Mouse (Mus musculus): Measurements from ENCODE around the gene Sobp. TPM values are rescaled to one million over a fixed set of nuclear protein-coding genes. Genes with fewer than 3 reads are reported as not detected.

Sobp gene
- polyA plus RNA-seq, 1 experiment from 2014 or later, result 15.6 TPM

- Histone ChIP-seq H3K4me1 (replicated peaks) (peaks cover 46% of the 10 kb centered on the region), H3K27ac (peak overlapping the region; percentile 78), H3K4me2 (replicated peaks) (no peak overlapping the region), H3K4me3 (replicated peaks) (no peak overlapping the region), H3K36me3 (no peaks in the 10 kb centered on the region), H3K27me3 (no peaks in the 10 kb centered on the region), H3K9me3 (no peaks in the 10 kb centered on the region), H3K9ac (replicated peaks) (0 out of 2 replicates have a peak overlapping the region, but pooled peaks have one; percentile 23)
- WGBS, result 57% methylated on average over 8 of the region's 8 CpGs
- no peak for ATAC-seq
These were observed 67.7 kb downstream of the Sobp start for GRCm38 (mm10) chr10:43106616-43107015.

DNA sequence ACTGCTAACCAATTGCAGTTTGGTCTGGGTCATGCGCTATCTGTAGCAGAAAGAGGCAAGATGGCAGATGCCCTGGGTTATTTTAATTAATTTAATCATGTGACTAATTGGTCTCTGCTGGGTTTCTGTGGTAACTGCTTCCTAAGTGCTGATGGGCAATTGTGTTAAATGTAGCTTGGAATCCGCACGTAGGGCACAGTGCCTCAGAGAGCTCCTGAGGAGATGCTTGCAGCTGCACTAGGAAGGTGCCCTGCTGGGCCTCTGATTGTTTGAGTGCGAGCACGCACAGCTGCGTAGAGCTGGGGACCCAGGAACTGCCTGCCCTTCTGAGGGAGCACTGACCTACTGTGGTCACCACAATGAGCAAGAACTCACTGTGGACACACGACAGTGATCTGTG lies 68.1 kb downstream of the Sobp start:
- Histone ChIP-seq H3K9ac (replicated peaks) (0 out of 2 replicates have a peak overlapping the region, but pooled peaks have one; percentile 23), H3K4me1 (replicated peaks) (peaks cover 50% of the 10 kb centered on the region), H3K4me2 (replicated peaks) (no peak overlapping the region), H3K4me3 (replicated peaks) (no peak overlapping the region), H3K27me3 (no peaks in the 10 kb centered on the region), H3K36me3 (no peaks in the 10 kb centered on the region), H3K9me3 (no peaks in the 10 kb centered on the region), H3K27ac (peak overlapping the region; percentile 78)
- WGBS, result 17% methylated on average over 7 of the region's 7 CpGs
- ATAC-seq, result peak; percentile 76

DNA sequence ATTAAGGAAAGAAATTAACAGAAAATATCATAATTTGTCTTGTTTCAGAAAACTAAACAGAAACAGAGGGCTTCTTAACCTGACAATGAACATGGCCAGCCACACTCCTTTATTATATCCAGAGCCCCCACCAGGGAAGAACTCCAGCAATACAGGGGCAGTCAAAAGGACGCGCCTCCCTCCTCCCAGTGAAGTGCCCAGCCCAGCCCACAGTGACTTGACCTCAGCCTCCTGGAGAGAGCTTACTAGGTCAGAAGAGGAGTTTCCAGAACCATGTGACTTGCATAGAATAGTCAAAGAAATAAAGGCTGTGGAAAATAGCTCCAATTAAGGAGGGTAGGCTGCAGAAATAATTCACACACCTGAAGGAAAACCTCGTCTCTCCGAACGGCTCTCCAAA lies 73.8 kb downstream of the Sobp start:
- no peak overlapping the region for H3K9ac ChIP-seq (replicated peaks)
- H3K27me3 ChIP-seq, result no peaks in the 10 kb centered on the region
- H3K4me3 ChIP-seq (replicated peaks), result no peak overlapping the region
- H3K4me2 ChIP-seq (replicated peaks), result no peak overlapping the region
- ATAC-seq, result no peak
- peaks cover 84% of the 10 kb centered on the region for H3K4me1 ChIP-seq (replicated peaks)
- peak overlapping the region; percentile 51 for H3K27ac ChIP-seq
- no peaks in the 10 kb centered on the region for H3K36me3 ChIP-seq
- 27% methylated on average over 5 of the region's 5 CpGs for WGBS
- no peaks in the 10 kb centered on the region for H3K9me3 ChIP-seq

- Histone ChIP-seq H3K4me2 (replicated peaks) (no peak overlapping the region), H3K9ac (replicated peaks) (no peak overlapping the region), H3K4me3 (replicated peaks) (no peak overlapping the region), H3K27ac (no peak overlapping the region), H3K4me1 (replicated peaks) (peaks cover 88% of the 10 kb centered on the region), H3K27me3 (no peaks in the 10 kb centered on the region), H3K36me3 (no peaks in the 10 kb centered on the region), H3K9me3 (no peaks in the 10 kb centered on the region)
- ATAC-seq, result no peak
- 48% methylated on average over 6 of the region's 6 CpGs for WGBS
These were observed 75.1 kb downstream of the Sobp start for GRCm38 (mm10) chr10:43099229-43099628.

DNA sequence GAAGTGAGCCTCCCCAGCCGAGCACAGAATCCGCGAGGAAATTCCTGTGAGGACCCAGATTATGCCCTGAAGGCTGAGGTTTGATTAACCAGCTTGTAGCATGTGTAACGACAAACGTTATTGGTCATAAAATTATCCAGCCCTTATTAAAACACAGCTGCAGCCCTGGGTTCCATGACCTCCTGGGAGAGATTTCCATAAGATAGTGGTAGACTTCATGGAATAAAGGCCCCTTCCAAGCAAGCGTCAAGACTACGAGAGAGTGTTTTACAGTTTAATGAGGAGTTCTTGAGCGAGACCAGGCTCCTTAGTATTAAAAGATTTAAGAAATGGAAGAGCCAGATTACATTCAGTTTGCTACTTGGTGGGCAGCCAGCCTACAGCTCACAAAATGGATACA lies 76.6 kb downstream of the Sobp start:
- Histone ChIP-seq H3K27me3 (no peaks in the 10 kb centered on the region), H3K9me3 (no peaks in the 10 kb centered on the region), H3K4me2 (replicated peaks) (no peak overlapping the region), H3K9ac (replicated peaks) (no peak overlapping the region), H3K4me3 (replicated peaks) (no peak overlapping the region), H3K27ac (peak overlapping the region; percentile 55), H3K36me3 (no peaks in the 10 kb centered on the region), H3K4me1 (replicated peaks) (peaks cover 88% of the 10 kb centered on the region)
- no peak for ATAC-seq
- WGBS, result 32% methylated on average over 8 of the region's 8 CpGs

GRCm38 (mm10) chr10:43096614-43097013 lies 77.7 kb downstream of the Sobp start:
- H3K4me1 ChIP-seq (replicated peaks), result peaks cover 93% of the 10 kb centered on the region

GRCm38 (mm10) chr10:43094537-43094936 lies 79.8 kb downstream of the Sobp start:
- 9% methylated on average over 5 of the region's 5 CpGs for WGBS
- Histone ChIP-seq H3K4me3 (replicated peaks) (no peak overlapping the region), H3K9ac (replicated peaks) (no peak overlapping the region), H3K36me3 (peaks cover 3% of the 10 kb centered on the region; the same call in 1 of the 2 replicates), H3K4me1 (replicated peaks) (peaks cover 83% of the 10 kb centered on the region), H3K27ac (peak overlapping the region; percentile 66), H3K9me3 (no peaks in the 10 kb centered on the region), H3K4me2 (replicated peaks) (no peak overlapping the region), H3K27me3 (no peaks in the 10 kb centered on the region)
- ATAC-seq, result peak; percentile 44; the same call in 1 of the 2 replicates

More at GRCm38 (mm10) chr10:43096614-43097013, 77.7 kb downstream of the Sobp start:
- no peak overlapping the region; the same call in 1 of the 2 replicates for H3K27ac ChIP-seq
- no peak overlapping the region for H3K4me3 ChIP-seq (replicated peaks)
- H3K36me3 ChIP-seq, result no peaks in the 10 kb centered on the region
- no peak for ATAC-seq
- H3K9ac ChIP-seq (replicated peaks), result no peak overlapping the region
- no peaks in the 10 kb centered on the region for H3K27me3 ChIP-seq
- H3K9me3 ChIP-seq, result no peaks in the 10 kb centered on the region
- WGBS, result 78% methylated on average over 4 of the region's 4 CpGs
- H3K4me2 ChIP-seq (replicated peaks), result no peak overlapping the region

- H3K4me3 ChIP-seq (replicated peaks), result no peak overlapping the region
- H3K9ac ChIP-seq (replicated peaks), result 0 out of 2 replicates have a peak overlapping the region, but pooled peaks have one; percentile 19
- peaks cover 10% of the 10 kb centered on the region for H3K36me3 ChIP-seq
- H3K4me2 ChIP-seq (replicated peaks), result no peak overlapping the region
- peaks cover 76% of the 10 kb centered on the region for H3K4me1 ChIP-seq (replicated peaks)
- ATAC-seq, result peak; percentile 24; the same call in 1 of the 2 replicates
- WGBS, result 78% methylated on average over 10 of the region's 10 CpGs
- H3K27ac ChIP-seq, result 0 out of 2 replicates have a peak overlapping the region, but pooled peaks have one; percentile 27
- no peaks in the 10 kb centered on the region for H3K27me3 ChIP-seq
- H3K9me3 ChIP-seq, result no peaks in the 10 kb centered on the region
These were observed 80.9 kb downstream of the Sobp start for GRCm38 (mm10) chr10:43093440-43093839.

DNA sequence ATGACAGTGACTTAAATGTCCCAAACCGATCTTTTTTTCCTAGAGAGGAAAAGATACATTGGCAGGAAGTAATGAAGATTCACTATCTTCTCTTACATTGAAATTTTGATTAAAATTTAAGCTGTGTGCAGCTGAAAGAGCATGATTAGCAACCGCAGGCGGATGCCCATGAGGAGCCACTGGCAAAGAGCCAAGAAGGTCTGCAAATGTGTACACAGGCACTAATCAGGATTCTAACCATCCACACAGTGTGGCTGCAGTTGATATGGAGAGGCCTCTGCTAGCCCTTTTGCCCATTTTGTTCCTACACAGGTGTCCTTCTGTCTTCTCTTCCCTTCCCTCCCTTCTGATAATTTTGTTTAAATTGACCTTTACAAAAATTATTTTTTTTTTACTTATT lies 84.3 kb downstream of the Sobp start:
- H3K27me3 ChIP-seq, result no peaks in the 10 kb centered on the region
- no peak for ATAC-seq
- no peaks in the 10 kb centered on the region for H3K9me3 ChIP-seq
- no peak overlapping the region for H3K4me3 ChIP-seq (replicated peaks)
- WGBS, result 57% methylated on average over 3 of the region's 3 CpGs
- no peak overlapping the region for H3K9ac ChIP-seq (replicated peaks)
- H3K27ac ChIP-seq, result no peak overlapping the region
- no peak overlapping the region for H3K4me2 ChIP-seq (replicated peaks)
- H3K36me3 ChIP-seq, result peaks cover 25% of the 10 kb centered on the region
- H3K4me1 ChIP-seq (replicated peaks), result peaks cover 46% of the 10 kb centered on the region

GRCm38 (mm10) chr10:43087421-43087820 lies 86.9 kb downstream of the Sobp start:
- Histone ChIP-seq H3K36me3 (peaks cover 25% of the 10 kb centered on the region), H3K27ac (no peak overlapping the region), H3K9me3 (no peaks in the 10 kb centered on the region), H3K9ac (replicated peaks) (no peak overlapping the region), H3K4me1 (replicated peaks) (peaks cover 47% of the 10 kb centered on the region), H3K27me3 (no peaks in the 10 kb centered on the region), H3K4me3 (replicated peaks) (no peak overlapping the region), H3K4me2 (replicated peaks) (no peak overlapping the region)
- 63% methylated on average over 2 of the region's 2 CpGs for WGBS
- no peak for ATAC-seq

GRCm38 (mm10) chr10:43086888-43087287 lies 87.4 kb downstream of the Sobp start:
- H3K4me3 ChIP-seq (replicated peaks), result no peak overlapping the region
- 85% methylated on average over 6 of the region's 6 CpGs for WGBS
- H3K4me2 ChIP-seq (replicated peaks), result no peak overlapping the region
- no peak for ATAC-seq
- H3K36me3 ChIP-seq, result peaks cover 25% of the 10 kb centered on the region
- H3K27ac ChIP-seq, result no peak overlapping the region
- H3K27me3 ChIP-seq, result no peaks in the 10 kb centered on the region
- H3K9ac ChIP-seq (replicated peaks), result no peak overlapping the region
- no peaks in the 10 kb centered on the region for H3K9me3 ChIP-seq
- H3K4me1 ChIP-seq (replicated peaks), result peaks cover 44% of the 10 kb centered on the region

DNA sequence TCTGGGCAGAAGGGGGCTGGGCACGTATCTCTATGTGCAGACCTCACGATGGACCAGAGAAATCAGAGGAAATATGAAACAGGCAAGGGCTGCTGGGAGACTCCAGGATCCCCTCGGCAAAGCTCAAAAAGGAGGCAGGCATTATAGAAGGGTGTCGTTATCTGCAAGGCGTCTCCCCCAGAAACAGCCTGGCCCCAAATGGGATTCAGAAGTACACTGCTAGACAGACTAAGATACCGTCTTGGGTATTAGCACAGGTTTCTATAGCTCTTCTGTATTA lies 90.3 kb downstream of the Sobp start:
- Histone ChIP-seq H3K9ac (replicated peaks) (0 out of 2 replicates have a peak overlapping the region, but pooled peaks have one; percentile 0), H3K36me3 (peaks cover 19% of the 10 kb centered on the region), H3K4me3 (replicated peaks) (no peak overlapping the region), H3K27me3 (no peaks in the 10 kb centered on the region), H3K4me1 (replicated peaks) (peaks cover 38% of the 10 kb centered on the region), H3K9me3 (no peaks in the 10 kb centered on the region), H3K27ac (peak overlapping the region; percentile 76), H3K4me2 (replicated peaks) (peak overlapping the region; percentile 1; the same call in 1 of the 2 replicates)
- 14% methylated on average over 6 of the region's 6 CpGs for WGBS
- peak; percentile 72 for ATAC-seq

Measured in midbrain, embryonic 13.5 days (tissue).